Mouse (Mus musculus) E14TG2a.4 (cell line): ENCODE results near the gene Ptpn12.

Experiments used
- H3K27me3 ChIP-seq: 2 replicates; pipeline ENCODE4 v1.6.1; 2014; ENCODE audit warnings: low read length, control low read depth; ENCODE audit not compliant: insufficient read depth
- H3K36me3 ChIP-seq: 2 replicates; pipeline ENCODE4 v1.6.1; 2014; ENCODE audit warnings: low read length, control low read depth; ENCODE audit not compliant: insufficient read depth
- H3K4me1 ChIP-seq: replicated peaks from 2 replicates; pipeline ENCODE4 v1.6.1; 2014; ENCODE audit warnings: low read depth, low read length, control low read depth
- H3K4me3 ChIP-seq: replicated peaks from 2 replicates; pipeline ENCODE4 v1.5.1; 2014; ENCODE audit warnings: mild to moderate bottlenecking, low read length
- H3K9me3 ChIP-seq: 2 replicates; pipeline ENCODE4 v1.6.1; 2014; ENCODE audit warnings: low read length, control low read depth
- CTCF ChIP-seq: conservative IDR thresholded peaks from 2 replicates; pipeline ENCODE4 v1.5.1; 2014; ENCODE audit warnings: low read length
- NANOG ChIP-seq: IDR thresholded peaks from 2 replicates; pipeline ENCODE4 v1.6.1; 2014; ENCODE audit warnings: borderline replicate concordance, low read length, mixed read lengths
- POU5F1 ChIP-seq: IDR thresholded peaks from 2 replicates; pipeline ENCODE4 v1.6.1; 2014; ENCODE audit warnings: low read length, borderline replicate concordance

The Ptpn12 gene

GRCm38 (mm10) chr5:21034388-21034966, 21.2 kb downstream of the Ptpn12 start:
- Histone ChIP-seq H3K9me3 (no peaks in the 10 kb centered on the region), H3K27me3 (no peaks in the 10 kb centered on the region), H3K4me3 (no peak overlapping the region), H3K4me1 (peaks cover 14% of the 10 kb centered on the region; the same call in 1 of the 2 replicates), H3K36me3 (peaks cover 3% of the 10 kb centered on the region; the same call in 1 of the 2 replicates)
- TF ChIP-seq CTCF (no peak), NANOG (no peak), POU5F1 (no peak)

DNA sequence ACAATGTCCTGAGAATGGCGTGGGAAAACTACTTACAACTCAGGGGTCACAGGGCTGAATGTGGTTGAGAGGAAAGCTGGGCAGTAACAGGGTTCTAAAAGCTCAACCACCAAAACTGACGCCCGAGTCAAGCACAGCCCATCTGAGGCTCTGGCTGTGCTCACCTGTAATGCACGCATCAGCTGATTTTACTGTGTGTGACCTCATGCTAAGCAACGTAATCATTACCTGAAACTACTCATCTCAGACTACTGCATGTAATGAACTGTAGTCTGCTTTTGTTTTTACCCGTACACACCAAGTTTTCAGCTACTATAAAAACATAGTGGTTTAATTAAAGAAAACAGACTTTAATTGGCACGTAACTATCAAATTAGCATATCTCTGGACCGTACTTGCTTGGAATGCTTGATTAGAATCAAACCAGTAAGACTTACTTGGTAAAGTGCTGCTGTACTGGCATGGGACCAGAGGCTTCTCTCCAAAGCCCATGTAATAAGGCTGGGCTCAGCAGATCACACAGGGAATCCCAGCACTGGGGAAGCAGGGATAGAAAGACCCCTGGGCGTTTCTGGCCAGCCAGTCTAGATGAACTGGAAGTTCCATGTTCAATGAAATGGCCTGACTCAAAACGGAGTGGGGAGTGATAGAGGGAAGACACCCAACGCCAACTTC, 22.2 kb downstream of the Ptpn12 start:
- TF ChIP-seq CTCF (no peak), NANOG (no peak), POU5F1 (no peak)
- no peaks in the 10 kb centered on the region for H3K9me3 ChIP-seq
- H3K4me1 ChIP-seq, result peaks cover 12% of the 10 kb centered on the region; the same call in 1 of the 2 replicates
- no peaks in the 10 kb centered on the region for H3K27me3 ChIP-seq
- peaks cover 8% of the 10 kb centered on the region; the same call in 1 of the 2 replicates for H3K36me3 ChIP-seq
- H3K4me3 ChIP-seq, result no peak overlapping the region

DNA sequence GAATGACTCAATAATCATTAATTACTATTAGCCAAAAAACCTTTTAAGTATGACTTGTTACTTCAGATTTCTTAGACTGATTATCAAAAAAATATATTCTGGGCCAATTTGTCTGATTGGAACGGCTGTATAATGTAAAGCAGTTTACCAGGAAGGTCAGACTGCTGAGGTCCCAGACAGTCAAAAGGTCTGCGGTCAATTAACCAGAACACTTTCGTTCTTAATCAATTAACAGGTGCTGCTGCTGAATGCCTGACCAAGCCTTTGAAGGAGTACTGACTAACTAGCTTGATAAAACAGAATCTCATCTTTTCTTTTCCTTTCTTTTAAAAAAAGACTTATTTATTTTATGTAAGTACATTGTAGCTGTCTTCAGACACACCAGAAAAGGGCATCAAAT, 23.1 kb downstream of the Ptpn12 start:
- H3K9me3 ChIP-seq, result no peaks in the 10 kb centered on the region
- peaks cover 4% of the 10 kb centered on the region; the same call in 1 of the 2 replicates for H3K4me1 ChIP-seq
- H3K27me3 ChIP-seq, result no peaks in the 10 kb centered on the region
- no peak for TF ChIP-seq CTCF
- TF ChIP-seq POU5F1, result no peak
- TF ChIP-seq NANOG, result no peak
- H3K4me3 ChIP-seq, result no peak overlapping the region
- H3K36me3 ChIP-seq, result peaks cover 14% of the 10 kb centered on the region; the same call in 1 of the 2 replicates

DNA sequence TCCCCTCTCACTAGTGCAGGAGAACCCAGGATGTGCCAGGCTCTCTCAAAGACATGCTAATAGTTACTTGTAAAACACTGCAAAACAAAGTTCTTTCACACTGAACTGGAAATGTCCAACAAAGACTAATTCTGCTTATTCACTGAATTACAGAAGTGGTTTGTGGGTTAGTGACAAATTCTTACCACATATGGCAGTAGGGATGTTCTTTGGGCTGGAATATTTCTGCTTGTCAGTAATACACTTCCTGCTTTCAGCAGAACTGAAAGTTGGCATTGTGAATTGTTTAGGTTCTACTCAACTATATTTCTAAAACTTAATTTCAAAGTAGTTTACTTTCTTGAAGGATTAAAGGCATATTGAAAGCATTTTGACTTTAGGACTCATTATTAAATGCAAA, 25.5 kb downstream of the Ptpn12 start:
- no peak overlapping the region for H3K4me3 ChIP-seq
- TF ChIP-seq POU5F1, result no peak
- no peak for TF ChIP-seq CTCF
- no peak for TF ChIP-seq NANOG
- no peaks in the 10 kb centered on the region for H3K27me3 ChIP-seq
- no peaks in the 10 kb centered on the region for H3K9me3 ChIP-seq
- 0 out of 2 replicates have a peak, but pooled peaks cover 4% of the 10 kb centered on the region for H3K4me1 ChIP-seq
- H3K36me3 ChIP-seq, result peaks cover 22% of the 10 kb centered on the region

GRCm38 (mm10) chr5:21017075-21017474, 38.6 kb downstream of the Ptpn12 start:
- H3K27me3 ChIP-seq, result no peaks in the 10 kb centered on the region
- TF ChIP-seq POU5F1, result no peak
- no peak for TF ChIP-seq CTCF
- TF ChIP-seq NANOG, result no peak

DNA sequence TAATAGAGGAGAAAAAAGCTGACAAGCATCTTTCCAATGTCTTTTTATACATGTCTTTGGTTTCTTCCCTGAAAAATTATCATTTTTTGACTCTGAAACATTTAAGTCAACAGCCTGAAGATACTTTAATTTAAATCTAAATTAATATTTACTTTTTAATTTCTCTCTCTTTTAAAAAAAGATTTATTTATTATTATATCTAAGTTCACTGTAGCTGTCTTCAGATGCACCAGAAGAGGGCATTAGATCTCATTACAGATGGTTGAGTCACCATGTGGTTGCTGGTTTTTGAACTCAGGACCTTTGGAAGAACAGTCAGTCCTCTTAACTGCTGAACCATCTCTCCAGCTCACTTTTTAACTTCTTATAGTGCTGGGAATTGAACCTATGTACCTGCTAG, 44.8 kb downstream of the Ptpn12 start:
- H3K36me3 ChIP-seq, result peaks cover 54% of the 10 kb centered on the region
- H3K4me1 ChIP-seq, result peaks cover 10% of the 10 kb centered on the region
- no peak overlapping the region for H3K4me3 ChIP-seq
- no peaks in the 10 kb centered on the region for H3K9me3 ChIP-seq
- no peaks in the 10 kb centered on the region for H3K27me3 ChIP-seq
- TF ChIP-seq CTCF (no peak), NANOG (no peak), POU5F1 (no peak)

More at GRCm38 (mm10) chr5:21017075-21017474, 38.6 kb downstream of the Ptpn12 start:
- Histone ChIP-seq H3K4me3 (no peak overlapping the region), H3K4me1 (peaks cover 10% of the 10 kb centered on the region), H3K36me3 (peaks cover 52% of the 10 kb centered on the region), H3K9me3 (no peaks in the 10 kb centered on the region)

DNA sequence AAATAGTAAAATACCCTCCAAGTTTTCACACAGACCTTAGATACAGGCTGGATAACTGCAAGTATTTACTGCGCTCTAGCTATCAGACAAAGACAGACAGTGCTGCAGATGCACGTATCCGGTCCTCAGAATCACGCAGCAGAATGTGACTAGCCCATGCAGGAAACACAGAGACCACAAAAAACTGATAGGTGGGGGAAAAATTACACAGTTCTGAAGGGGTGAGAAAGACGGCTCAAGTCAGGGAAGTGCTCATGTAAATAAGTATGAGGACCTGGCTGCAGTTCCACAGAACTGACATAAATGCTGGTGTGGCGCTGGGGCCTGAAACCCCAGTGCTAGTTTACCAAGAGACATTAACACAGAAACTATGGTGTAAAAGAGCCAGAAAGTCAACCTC, 53.0 kb downstream of the Ptpn12 start:
- no peaks in the 10 kb centered on the region for H3K9me3 ChIP-seq
- TF ChIP-seq CTCF (no peak), NANOG (no peak), POU5F1 (no peak)
- peaks cover 19% of the 10 kb centered on the region for H3K4me1 ChIP-seq
- peaks cover 60% of the 10 kb centered on the region for H3K36me3 ChIP-seq
- no peaks in the 10 kb centered on the region for H3K27me3 ChIP-seq
- no peak overlapping the region for H3K4me3 ChIP-seq

DNA sequence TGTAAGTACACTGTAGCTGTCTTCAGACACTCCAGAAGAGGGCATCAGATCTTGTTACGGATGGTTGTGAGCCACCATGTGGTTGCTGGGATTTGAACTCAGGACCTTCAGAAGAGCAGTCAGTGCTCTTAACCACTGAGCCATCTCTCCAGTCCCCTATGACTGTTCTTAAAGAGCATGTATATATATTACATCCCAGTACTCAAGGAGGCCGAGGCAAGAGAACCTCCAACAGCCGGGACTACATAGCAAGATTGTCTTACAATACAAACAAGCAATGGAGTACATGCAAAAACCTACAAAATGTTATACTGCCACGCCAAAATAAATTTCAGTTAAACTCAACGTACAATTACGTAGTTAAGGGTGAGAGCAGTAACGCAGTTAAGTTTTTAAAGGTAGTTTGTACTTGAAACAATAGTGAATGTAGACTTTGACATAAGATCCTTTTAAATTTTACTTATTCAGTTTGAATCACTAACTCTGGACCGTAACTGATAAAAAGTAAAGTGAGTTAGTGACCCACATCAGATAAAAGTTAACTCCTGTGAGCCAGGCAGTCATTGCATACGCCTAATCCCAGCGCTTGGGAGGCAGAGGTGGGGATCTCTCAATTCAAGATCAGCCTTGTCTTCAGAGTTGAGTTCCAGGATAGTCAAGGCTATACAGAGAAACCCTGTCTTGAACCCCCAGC, 53.9 kb downstream of the Ptpn12 start:
- Histone ChIP-seq H3K36me3 (peaks cover 70% of the 10 kb centered on the region), H3K4me3 (no peak overlapping the region), H3K27me3 (no peaks in the 10 kb centered on the region), H3K9me3 (no peaks in the 10 kb centered on the region), H3K4me1 (peaks cover 14% of the 10 kb centered on the region)
- TF ChIP-seq CTCF (no peak), NANOG (no peak), POU5F1 (no peak)
